Mouse (Mus musculus): ENCODE measurements around the gene Gm21985. TPM values are rescaled to one million over a fixed set of nuclear protein-coding genes. Genes with fewer than 3 reads are reported as not detected.
A peak's percentile ranks its signal among the peaks of the same experiment; 100 is the strongest.

Gene Gm21985
- polyA plus RNA-seq, 1 experiment from 2014 or later, result not detected

DNA sequence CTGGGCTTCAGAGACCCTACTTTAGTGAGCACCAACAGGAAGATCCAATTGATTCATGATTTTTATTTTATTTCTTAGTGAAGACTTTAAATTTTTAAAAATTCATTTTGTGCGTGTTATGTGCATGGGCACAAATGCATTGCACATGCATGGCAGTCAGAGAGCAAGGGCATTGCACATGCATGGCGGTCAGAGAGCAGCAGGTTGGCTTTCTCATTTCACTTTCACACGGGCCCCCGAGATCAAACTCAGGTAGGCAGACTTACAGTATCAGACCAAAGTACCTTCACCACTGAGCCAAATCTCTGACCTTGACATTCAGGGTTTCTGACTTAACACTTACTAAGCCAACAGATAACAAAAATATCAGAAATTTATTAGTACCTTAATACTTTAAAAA, 163.6 kb downstream of the Gm21985 start:
- H3K4me3 ChIP-seq (ENCODE audit: low read depth, low read length), result no peak overlapping the region
- H3K27ac ChIP-seq (replicated peaks), result no peak overlapping the region
- H3K4me1 ChIP-seq (replicated peaks; ENCODE audit: control insufficient read depth, insufficient read depth), result no peaks in the 10 kb centered on the region
- H3K9me3 ChIP-seq (ENCODE audit: control insufficient read depth, low read length), result no peaks in the 10 kb centered on the region
- H3K9ac ChIP-seq (ENCODE audit: low read length), result no peak overlapping the region
- H3K4me2 ChIP-seq (replicated peaks; ENCODE audit: low read depth), result no peak overlapping the region
- WGBS, result 78% methylated on average over 4 of the region's 4 CpGs
- TF ChIP-seq EP300 (optimal IDR thresholded peaks at IDR 0.05), result no peak
- no peak for ATAC-seq (ENCODE audit: low FRiP score, low TSS enrichment)
- H3K27me3 ChIP-seq (ENCODE audit: control insufficient read depth, insufficient read depth, low read length), result no peaks in the 10 kb centered on the region
- no peaks in the 10 kb centered on the region for H3K36me3 ChIP-seq (ENCODE audit: control insufficient read depth, insufficient read depth, low read length)
- no peak for DNase-seq (ENCODE audit: low spot score)

DNA sequence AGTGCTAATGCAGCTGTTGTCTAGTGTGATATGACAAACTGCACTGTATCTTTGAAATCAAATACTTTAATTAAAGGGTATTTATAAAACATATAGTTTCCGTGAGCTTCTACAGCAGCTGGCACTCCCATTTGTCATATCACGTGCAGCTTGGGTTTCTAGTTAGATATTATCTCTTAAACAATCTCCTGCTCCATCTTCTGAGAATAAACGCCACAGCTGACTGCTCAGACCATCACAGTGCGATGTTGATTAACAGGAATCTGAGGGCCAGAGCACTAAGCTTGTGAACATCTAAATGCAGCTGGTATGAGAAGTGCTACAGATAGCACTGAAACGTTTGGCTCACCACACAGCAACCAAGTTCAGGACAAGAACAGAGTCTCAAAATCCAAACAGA, 164.3 kb downstream of the Gm21985 start:
- no peak for TF ChIP-seq EP300 (optimal IDR thresholded peaks at IDR 0.05)
- DNase-seq (ENCODE audit: low spot score) (no peak), ATAC-seq (ENCODE audit: low FRiP score, low TSS enrichment) (no peak)
- WGBS, result 28% methylated on average over 5 of the region's 5 CpGs
- no peak overlapping the region for H3K9ac ChIP-seq (ENCODE audit: low read length)
- no peaks in the 10 kb centered on the region for H3K36me3 ChIP-seq (ENCODE audit: control insufficient read depth, insufficient read depth, low read length)
- no peak overlapping the region for H3K27ac ChIP-seq (replicated peaks)
- no peak overlapping the region for H3K4me3 ChIP-seq (ENCODE audit: low read depth, low read length)
- H3K27me3 ChIP-seq (ENCODE audit: control insufficient read depth, insufficient read depth, low read length), result no peaks in the 10 kb centered on the region
- no peak overlapping the region for H3K4me2 ChIP-seq (replicated peaks; ENCODE audit: low read depth)
- no peaks in the 10 kb centered on the region for H3K9me3 ChIP-seq (ENCODE audit: control insufficient read depth, low read length)
- H3K4me1 ChIP-seq (replicated peaks; ENCODE audit: control insufficient read depth, insufficient read depth), result no peaks in the 10 kb centered on the region

DNA sequence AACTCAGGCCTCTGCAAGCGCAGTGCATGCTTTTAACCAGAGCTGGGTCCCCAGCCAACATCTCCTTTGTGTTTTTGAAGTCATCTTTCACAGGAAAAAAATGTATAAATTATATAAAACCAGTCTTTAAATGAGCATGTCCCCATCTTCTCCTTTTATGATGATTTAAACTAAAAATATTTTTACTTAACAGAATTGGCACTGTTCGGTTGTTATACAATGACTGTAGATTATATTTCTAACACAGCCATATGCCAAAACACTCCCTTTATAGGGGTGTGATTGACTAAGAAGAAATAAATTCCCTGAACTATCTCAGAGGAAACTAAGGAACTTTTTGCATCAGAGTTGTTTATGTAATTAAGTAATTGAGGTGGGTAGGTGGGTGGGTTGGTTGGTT, 166.4 kb downstream of the Gm21985 start:
- Histone ChIP-seq H3K4me3 (ENCODE audit: low read depth, low read length) (no peak overlapping the region), H3K9me3 (ENCODE audit: control insufficient read depth, low read length) (no peaks in the 10 kb centered on the region), H3K27me3 (ENCODE audit: control insufficient read depth, insufficient read depth, low read length) (no peaks in the 10 kb centered on the region), H3K27ac (replicated peaks) (no peak overlapping the region), H3K4me2 (replicated peaks; ENCODE audit: low read depth) (no peak overlapping the region), H3K4me1 (replicated peaks; ENCODE audit: control insufficient read depth, insufficient read depth) (no peaks in the 10 kb centered on the region), H3K36me3 (ENCODE audit: control insufficient read depth, insufficient read depth, low read length) (no peaks in the 10 kb centered on the region), H3K9ac (ENCODE audit: low read length) (no peak overlapping the region)
- 87% methylated on average over 2 of the region's 2 CpGs for WGBS
- ATAC-seq (ENCODE audit: low FRiP score, low TSS enrichment) (no peak), DNase-seq (ENCODE audit: low spot score) (no peak)
- no peak for TF ChIP-seq CTCF (IDR thresholded peaks at IDR 0.05; ENCODE audit: low read depth)

DNA sequence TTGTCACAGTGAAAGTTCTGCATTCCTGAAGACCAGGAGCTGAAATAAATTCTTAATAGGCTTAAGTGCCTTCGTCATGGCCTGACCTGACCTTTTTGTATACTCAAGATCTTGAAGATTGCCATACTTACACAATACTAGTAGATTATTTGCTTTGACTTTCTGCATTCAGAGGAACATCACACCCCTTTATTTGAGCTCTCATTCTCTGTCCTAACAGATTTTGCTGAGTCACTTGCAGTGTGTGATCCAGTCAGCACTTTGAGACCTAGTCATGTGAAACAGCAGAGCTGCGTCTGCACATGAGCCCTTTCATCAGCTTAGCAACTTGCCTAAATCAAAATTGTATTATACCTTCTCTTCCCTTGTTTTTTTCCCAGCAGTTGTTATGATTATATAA, 167.2 kb downstream of the Gm21985 start:
- Histone ChIP-seq H3K27ac (replicated peaks) (no peak overlapping the region), H3K27me3 (ENCODE audit: control insufficient read depth, insufficient read depth, low read length) (no peaks in the 10 kb centered on the region), H3K9ac (ENCODE audit: low read length) (no peak overlapping the region), H3K4me2 (replicated peaks; ENCODE audit: low read depth) (no peak overlapping the region), H3K36me3 (ENCODE audit: control insufficient read depth, insufficient read depth, low read length) (no peaks in the 10 kb centered on the region), H3K4me1 (replicated peaks; ENCODE audit: control insufficient read depth, insufficient read depth) (no peaks in the 10 kb centered on the region), H3K9me3 (ENCODE audit: control insufficient read depth, low read length) (no peaks in the 10 kb centered on the region), H3K4me3 (ENCODE audit: low read depth, low read length) (no peak overlapping the region)
- DNase-seq (ENCODE audit: low spot score) (no peak), ATAC-seq (ENCODE audit: low FRiP score, low TSS enrichment) (peak; percentile 65; the same call in 1 of the 2 replicates)
- no peak for TF ChIP-seq EP300 (optimal IDR thresholded peaks at IDR 0.05)
- no peak for TF ChIP-seq CTCF (IDR thresholded peaks at IDR 0.05; ENCODE audit: low read depth)
- WGBS, result 31% methylated on average over 2 of the region's 2 CpGs

DNA sequence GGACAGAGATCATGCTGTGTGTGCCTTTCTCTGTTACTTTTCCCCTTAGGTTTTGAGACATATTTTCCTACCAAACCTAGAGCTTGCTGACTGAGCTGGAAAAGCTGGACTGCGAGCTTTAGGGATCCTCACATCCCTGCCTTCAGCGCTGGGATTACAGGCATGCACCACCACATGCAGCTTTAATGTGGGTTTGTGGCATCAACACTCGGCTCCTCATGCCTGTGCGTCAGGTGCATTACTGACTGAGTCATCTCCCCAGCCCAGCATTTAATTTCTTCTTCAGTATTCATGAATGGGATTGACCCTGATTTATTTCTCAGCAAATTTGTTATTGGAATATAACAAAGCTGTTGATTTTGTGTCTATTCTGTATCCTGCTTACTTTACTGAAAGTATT, 170.2 kb downstream of the Gm21985 start:
- no peak for DNase-seq (ENCODE audit: low spot score)
- no peak overlapping the region for H3K4me3 ChIP-seq (ENCODE audit: low read depth, low read length)
- H3K4me1 ChIP-seq (replicated peaks; ENCODE audit: control insufficient read depth, insufficient read depth), result no peaks in the 10 kb centered on the region
- no peaks in the 10 kb centered on the region for H3K9me3 ChIP-seq (ENCODE audit: control insufficient read depth, low read length)
- no peak overlapping the region for H3K4me2 ChIP-seq (replicated peaks; ENCODE audit: low read depth)
- no peak for ATAC-seq (ENCODE audit: low FRiP score, low TSS enrichment)
- H3K9ac ChIP-seq (ENCODE audit: low read length), result no peak overlapping the region
- TF ChIP-seq CTCF (IDR thresholded peaks at IDR 0.05; ENCODE audit: low read depth) (no peak), EP300 (optimal IDR thresholded peaks at IDR 0.05) (no peak)
- WGBS, result 77% methylated on average over 4 of the region's 4 CpGs
- no peaks in the 10 kb centered on the region for H3K36me3 ChIP-seq (ENCODE audit: control insufficient read depth, insufficient read depth, low read length)
- H3K27me3 ChIP-seq (ENCODE audit: control insufficient read depth, insufficient read depth, low read length), result no peaks in the 10 kb centered on the region
- no peak overlapping the region for H3K27ac ChIP-seq (replicated peaks)

DNA sequence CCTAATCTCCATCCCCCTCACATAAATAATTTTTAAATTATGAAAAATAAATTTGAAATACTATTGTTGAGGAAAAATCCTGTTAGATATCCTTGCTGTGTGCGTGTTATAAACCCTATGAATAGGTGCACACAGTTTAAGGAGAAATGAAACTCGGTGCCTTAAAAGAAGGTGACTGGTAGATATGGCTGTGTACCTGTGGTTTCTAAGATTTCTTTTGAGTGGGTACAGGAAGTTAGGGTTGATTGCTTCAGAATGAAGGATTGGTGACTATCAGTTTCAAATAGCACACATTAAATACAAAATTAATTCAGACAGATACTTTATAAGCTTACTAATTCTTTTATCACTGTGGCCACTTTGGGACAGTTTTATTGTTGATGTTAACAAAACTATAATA, 171.5 kb downstream of the Gm21985 start:
- H3K27ac ChIP-seq (replicated peaks), result no peak overlapping the region
- no peaks in the 10 kb centered on the region for H3K27me3 ChIP-seq (ENCODE audit: control insufficient read depth, insufficient read depth, low read length)
- no peak overlapping the region for H3K9ac ChIP-seq (ENCODE audit: low read length)
- no peak for DNase-seq (ENCODE audit: low spot score)
- no peaks in the 10 kb centered on the region for H3K36me3 ChIP-seq (ENCODE audit: control insufficient read depth, insufficient read depth, low read length)
- 87% methylated on average over 2 of the region's 2 CpGs for WGBS
- no peaks in the 10 kb centered on the region for H3K9me3 ChIP-seq (ENCODE audit: control insufficient read depth, low read length)
- H3K4me2 ChIP-seq (replicated peaks; ENCODE audit: low read depth), result no peak overlapping the region
- H3K4me1 ChIP-seq (replicated peaks; ENCODE audit: control insufficient read depth, insufficient read depth), result no peaks in the 10 kb centered on the region
- no peak for TF ChIP-seq EP300 (optimal IDR thresholded peaks at IDR 0.05)
- H3K4me3 ChIP-seq (ENCODE audit: low read depth, low read length), result no peak overlapping the region
- ATAC-seq (ENCODE audit: low FRiP score, low TSS enrichment), result no peak

Measured in stomach, postnatal 0 days (tissue).